Mouse (Mus musculus) forebrain, embryonic 15.5 days (tissue): Measurements from ENCODE around the gene Gde1. TPM values are rescaled to one million over a fixed set of nuclear protein-coding genes. Genes with fewer than 3 reads are reported as not detected.
A peak's percentile ranks its signal among the peaks of the same experiment; 100 is the strongest.

Experiments
- ATAC-seq: fragments of 200-750 bp; cut with Nextera tagmentation; replicated peaks from 2 replicates; pipeline ENCODE4 v1.8.0; 2017; ENCODE audit warnings: mild to moderate bottlenecking, moderate TSS enrichment, moderate library complexity
- H3K27ac ChIP-seq: fragments of 300-500 bp; sonication (generic); replicated peaks from 2 replicates; pipeline ENCODE4 v1.5.1; 2015; ENCODE audit warnings: mild to moderate bottlenecking, inconsistent platforms
- H3K27me3 ChIP-seq: fragments of 300-500 bp; sonication (generic); 2 replicates; pipeline ENCODE4 v1.6.1; 2015; ENCODE audit warnings: inconsistent platforms
- H3K36me3 ChIP-seq: fragments of 300-500 bp; sonication (generic); 2 replicates; pipeline ENCODE4 v1.6.1; 2015; ENCODE audit warnings: mild to moderate bottlenecking, inconsistent platforms
- H3K4me1 ChIP-seq: fragments of 300-500 bp; sonication (generic); 2 replicates; pipeline ENCODE4 v1.6.1; 2015; ENCODE audit warnings: inconsistent platforms
- H3K4me2 ChIP-seq: fragments of 300-500 bp; sonication (generic); replicated peaks from 2 replicates; pipeline ENCODE4 v1.6.1; 2015; ENCODE audit warnings: mild to moderate bottlenecking, inconsistent platforms
- H3K4me3 ChIP-seq: fragments of 300-500 bp; sonication (generic); 2 replicates; pipeline ENCODE4 v1.5.1; 2015; ENCODE audit warnings: mild to moderate bottlenecking, inconsistent platforms
- H3K9ac ChIP-seq: fragments of 300-500 bp; sonication (generic); replicated peaks from 2 replicates; pipeline ENCODE4 v1.6.1; 2015; ENCODE audit warnings: mild to moderate bottlenecking, inconsistent platforms
- H3K9me3 ChIP-seq: fragments of 300-500 bp; sonication (generic); 2 replicates; pipeline ENCODE4 v1.6.1; 2016; ENCODE audit warnings: inconsistent platforms
- WGBS: fragments of 180-500 bp; shearing (Covaris S2); methylation state at CpG from one replicate; pipeline ENCODE4 v1.1.7; 2015; ENCODE audit warnings: mixed read lengths; 5-methylcytosine and 5-hydroxymethylcytosine counted together
- polyA plus RNA-seq: library from polyadenylated mRNA; unstranded; fragments of >200 nt; fragmentation: Nextera tagmentation; extraction: Ambion mirVana; gene quantifications from 2 replicates; pipeline ENCODE4 v1.2.1, GENCODE M21; 2015

Gene Gde1
- polyA plus RNA-seq = 165 and 180 TPM in 2 replicates

DNA sequence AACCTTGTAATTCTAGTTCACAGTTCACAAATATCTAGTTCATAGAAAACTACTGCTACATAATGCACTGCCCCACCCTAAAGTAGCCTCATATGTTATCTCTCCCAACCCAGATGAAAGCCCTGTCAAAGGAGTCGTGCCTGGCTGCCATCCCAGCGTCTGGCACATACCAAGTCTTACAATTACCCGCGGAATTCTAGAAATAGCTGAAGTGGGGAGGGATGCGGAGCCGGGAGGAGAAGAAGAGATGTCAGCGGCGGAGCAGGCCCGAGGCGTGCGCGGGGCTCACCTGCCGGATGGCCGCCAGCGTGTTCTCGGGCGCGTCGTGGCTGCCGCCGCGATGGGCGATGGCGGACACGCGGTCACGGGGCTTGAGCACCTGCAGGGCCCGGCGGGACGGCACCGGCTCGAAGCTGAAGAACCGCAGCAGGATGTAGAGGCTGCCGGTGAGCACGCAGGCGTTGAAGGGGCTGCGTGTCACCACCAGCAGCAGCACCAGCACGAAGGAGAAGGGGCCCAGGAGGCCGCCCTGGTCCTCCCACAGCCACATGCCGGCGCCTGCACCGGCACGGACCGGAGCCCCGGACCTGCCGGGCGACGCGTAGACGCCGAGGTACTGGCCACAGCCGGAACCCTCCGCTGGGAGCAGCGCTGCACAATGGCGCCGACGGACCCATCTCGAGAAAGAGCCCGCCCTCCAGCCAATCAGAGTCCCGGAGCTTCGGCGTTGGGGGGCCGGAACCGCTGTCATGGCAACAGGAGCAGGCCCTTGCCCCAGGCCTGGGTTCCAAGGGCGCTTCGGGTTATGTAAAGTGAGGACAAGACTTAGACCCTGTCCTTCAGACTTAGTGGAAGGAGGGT is at the start of gene Gde1:
Gde1 (minus strand) TSS at position 678 of the 861 bp plus-strand sequence.
- H3K36me3 ChIP-seq = no peaks in the 10 kb centered on the region; the same call in 1 of the 2 replicates
- peak within 1 kb of the TSS; percentile 78 for H3K4me3 ChIP-seq
- H3K4me2 ChIP-seq = peak within 1 kb of the TSS; percentile 50
- H3K27ac ChIP-seq = peak within 1 kb of the TSS; percentile 93
- under 1% methylated on average over 66 of the region's 66 CpGs for WGBS
- peak within 1 kb of the TSS; percentile 90 for H3K9ac ChIP-seq
- H3K4me1 ChIP-seq = peaks cover 25% of the 10 kb centered on the region
- H3K27me3 ChIP-seq = no peaks in the 10 kb centered on the region
- H3K9me3 ChIP-seq = no peaks in the 10 kb centered on the region
- peak; percentile 96 for ATAC-seq

DNA sequence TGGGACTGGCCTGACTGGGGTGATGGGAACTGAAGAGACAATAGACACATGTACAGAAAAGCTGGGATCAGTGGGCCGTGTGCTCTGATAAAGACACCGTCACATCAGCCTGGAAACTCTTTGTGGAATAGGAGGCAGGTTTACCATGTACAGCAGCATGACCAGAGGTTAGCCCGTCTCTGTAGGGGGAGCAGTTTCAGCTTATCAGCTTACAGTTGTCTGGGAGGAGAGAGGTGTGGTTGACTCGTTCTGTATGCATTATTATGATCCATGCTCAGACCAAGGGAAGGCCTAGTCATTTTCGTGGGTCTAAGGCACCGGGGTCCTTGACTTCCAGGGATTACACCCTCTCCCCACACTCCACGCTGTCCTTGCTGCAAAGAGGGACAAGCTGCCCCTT is 46.0 kb upstream of the Gde1 start:
- Histone ChIP-seq H3K4me2 (no peak overlapping the region), H3K27me3 (no peaks in the 10 kb centered on the region), H3K36me3 (peaks cover 86% of the 10 kb centered on the region), H3K27ac (no peak overlapping the region), H3K9ac (no peak overlapping the region), H3K9me3 (no peaks in the 10 kb centered on the region), H3K4me1 (0 out of 2 replicates have a peak, but pooled peaks cover 2% of the 10 kb centered on the region), H3K4me3 (no peak overlapping the region)
- ATAC-seq = no peak
- 88% methylated on average over 7 of the region's 7 CpGs for WGBS

DNA sequence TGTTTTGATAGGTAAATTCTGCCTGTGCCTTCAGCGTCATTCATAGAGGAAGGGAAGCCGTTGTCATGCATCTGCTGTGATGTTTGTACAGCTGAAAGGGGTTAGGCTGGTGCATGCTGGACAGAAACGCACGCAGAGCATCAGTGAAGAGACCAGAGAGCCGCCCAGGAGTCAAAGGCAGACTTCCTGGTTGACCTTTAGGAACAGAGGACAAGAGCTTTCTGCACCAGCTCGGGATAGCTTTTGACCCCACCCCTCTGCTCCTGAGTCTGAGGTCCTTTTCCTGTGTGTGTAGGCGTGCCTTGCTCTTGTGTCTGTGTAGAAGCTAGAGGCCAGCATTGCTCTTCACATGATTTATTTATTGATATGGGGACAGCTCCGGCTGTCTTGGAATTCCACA is 44.1 kb upstream of the Gde1 start:
- 90% methylated on average over 8 of the region's 8 CpGs for WGBS
- Histone ChIP-seq H3K36me3 (peaks cover 82% of the 10 kb centered on the region), H3K9me3 (no peaks in the 10 kb centered on the region), H3K27me3 (no peaks in the 10 kb centered on the region), H3K4me1 (0 out of 2 replicates have a peak, but pooled peaks cover 2% of the 10 kb centered on the region), H3K9ac (no peak overlapping the region), H3K4me3 (no peak overlapping the region), H3K4me2 (no peak overlapping the region), H3K27ac (no peak overlapping the region)
- ATAC-seq = no peak

DNA sequence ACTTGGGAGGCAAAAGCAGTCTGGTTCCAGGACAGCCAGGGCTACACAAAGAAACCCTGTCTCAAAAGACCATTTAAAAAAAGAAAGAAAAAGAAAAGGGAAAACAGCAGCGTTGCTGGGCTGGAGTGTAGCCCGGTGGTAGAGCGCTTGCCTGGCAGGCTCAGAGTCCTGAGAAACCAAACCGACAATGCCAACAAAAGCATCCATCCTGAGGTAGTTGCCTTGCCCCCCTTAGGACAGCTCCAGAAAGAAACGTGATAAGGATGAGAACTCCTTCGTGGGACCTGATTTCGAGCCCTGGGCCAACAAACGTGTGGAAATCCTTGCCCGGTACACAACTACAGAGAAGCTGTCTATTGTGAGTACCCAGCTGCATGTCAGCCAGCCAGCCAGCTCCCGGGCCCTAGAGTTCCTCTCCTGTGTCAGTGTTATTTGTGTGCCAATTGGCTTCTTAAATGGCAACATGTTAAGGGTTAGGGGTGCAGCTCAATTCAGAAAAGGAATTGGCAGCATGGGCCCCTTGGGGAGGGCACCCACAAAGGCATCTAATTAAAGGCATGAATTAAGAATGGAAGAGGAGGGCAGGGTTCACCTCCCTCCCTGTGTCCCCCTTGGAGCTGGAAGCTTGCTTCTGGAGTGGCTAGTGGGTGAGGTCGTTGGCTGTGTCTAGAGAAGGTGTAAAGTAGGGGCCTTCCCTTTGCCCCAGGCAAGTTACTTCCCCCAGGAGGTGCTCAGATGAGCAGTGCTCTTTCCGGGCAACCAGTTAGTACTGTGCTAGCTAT is 42.5 kb upstream of the Gde1 start:
- peak overlapping the region; percentile 27 for H3K27ac ChIP-seq
- WGBS = 58% methylated on average over 12 of the region's 12 CpGs
- no peak overlapping the region for H3K4me2 ChIP-seq
- peak; percentile 45 for ATAC-seq
- peaks cover 73% of the 10 kb centered on the region for H3K36me3 ChIP-seq
- no peak overlapping the region for H3K9ac ChIP-seq
- H3K4me1 ChIP-seq = 0 out of 2 replicates have a peak, but pooled peaks cover 2% of the 10 kb centered on the region
- no peaks in the 10 kb centered on the region for H3K9me3 ChIP-seq
- H3K4me3 ChIP-seq = no peak overlapping the region
- no peaks in the 10 kb centered on the region for H3K27me3 ChIP-seq

DNA sequence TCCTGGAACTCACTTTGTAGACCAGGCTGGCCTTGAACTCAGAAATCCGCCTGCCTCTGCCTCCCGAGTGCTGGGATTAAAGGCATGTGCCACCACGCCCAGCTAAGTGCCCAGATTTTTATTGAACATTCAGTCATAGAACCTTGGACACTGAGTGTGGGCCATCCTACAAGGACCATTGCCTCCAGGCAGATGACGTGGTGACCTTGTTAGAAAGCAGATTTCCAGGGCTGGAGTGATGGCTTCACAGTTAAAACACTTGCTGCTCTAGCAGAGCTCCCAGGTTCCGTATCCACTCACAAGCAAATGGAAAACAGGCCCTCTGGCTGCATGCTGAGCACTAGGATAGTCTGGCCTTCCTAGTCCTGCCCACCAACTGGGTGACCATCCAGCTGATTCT is 39.2 kb upstream of the Gde1 start:
- 93% methylated on average over 5 of the region's 5 CpGs for WGBS
- no peak for ATAC-seq
- Histone ChIP-seq H3K4me2 (no peak overlapping the region), H3K27me3 (no peaks in the 10 kb centered on the region), H3K9me3 (no peaks in the 10 kb centered on the region), H3K36me3 (peaks cover 47% of the 10 kb centered on the region), H3K9ac (no peak overlapping the region), H3K4me3 (no peak overlapping the region), H3K4me1 (peaks cover 16% of the 10 kb centered on the region), H3K27ac (no peak overlapping the region)

DNA sequence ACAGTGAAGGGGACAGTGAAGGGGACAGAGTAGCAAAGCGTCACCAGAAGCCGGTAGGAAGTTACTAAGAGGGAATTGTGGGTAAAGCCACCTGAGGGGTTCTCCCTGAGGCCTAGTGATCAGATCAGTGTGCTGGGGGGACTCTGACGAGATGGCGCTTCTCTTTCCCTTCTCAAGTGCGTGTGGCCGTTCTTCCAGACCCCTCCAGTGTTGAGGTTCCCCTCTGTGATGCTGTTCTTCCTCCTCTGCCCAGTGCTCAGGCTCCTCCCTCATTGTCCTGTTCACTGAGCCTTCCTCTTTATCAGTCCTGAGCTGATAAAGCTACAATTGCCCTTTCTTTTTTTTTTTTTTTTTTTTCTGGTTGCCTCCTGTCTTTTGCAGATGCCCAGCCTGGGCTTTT is 36.7 kb upstream of the Gde1 start:
- H3K9ac ChIP-seq = no peak overlapping the region
- peaks cover 14% of the 10 kb centered on the region for H3K4me1 ChIP-seq
- H3K4me3 ChIP-seq = no peak overlapping the region
- 88% methylated on average over 6 of the region's 6 CpGs for WGBS
- H3K27ac ChIP-seq = no peak overlapping the region
- H3K27me3 ChIP-seq = no peaks in the 10 kb centered on the region
- peaks cover 23% of the 10 kb centered on the region for H3K36me3 ChIP-seq
- no peak overlapping the region for H3K4me2 ChIP-seq
- no peaks in the 10 kb centered on the region for H3K9me3 ChIP-seq
- ATAC-seq = no peak

DNA sequence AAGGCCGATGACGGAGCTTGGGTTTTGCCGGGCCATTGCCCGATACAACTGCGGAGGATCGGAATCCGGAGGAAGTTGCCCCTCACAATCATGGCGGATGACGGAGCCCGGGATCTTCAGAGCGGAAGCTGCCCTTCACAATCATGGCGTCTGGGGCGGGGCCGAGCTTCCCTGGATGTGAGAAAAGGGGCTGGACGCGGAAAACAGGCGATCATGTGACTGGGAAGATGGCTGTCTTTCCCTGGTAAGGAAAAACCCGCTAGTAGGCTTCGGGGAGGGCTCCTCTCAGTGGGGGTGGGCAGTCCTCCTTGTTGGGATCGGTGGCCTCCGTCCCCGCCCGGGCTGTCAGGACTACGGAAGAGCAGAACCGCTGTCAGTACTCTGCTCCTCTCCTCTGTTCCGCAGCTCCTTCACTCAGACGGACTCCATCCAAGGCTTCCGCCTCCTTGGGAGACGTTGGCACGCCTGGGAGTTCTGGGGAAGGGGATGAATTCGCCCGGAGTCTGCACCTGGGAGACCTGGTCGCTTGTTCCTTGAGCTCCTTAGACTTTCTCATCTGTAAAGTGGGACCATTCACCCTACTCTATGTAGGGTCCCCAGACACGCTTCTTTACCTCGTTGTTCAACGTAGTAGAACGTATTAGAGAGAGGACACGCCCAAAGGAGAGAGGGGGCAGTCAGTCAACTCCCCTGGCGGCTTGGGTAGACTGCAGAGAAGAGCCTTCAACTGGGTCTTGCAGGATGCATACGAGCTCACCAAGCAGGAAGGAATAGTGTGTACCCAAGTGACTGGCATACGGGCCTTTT is 35.2 kb upstream of the Gde1 start:
- no peaks in the 10 kb centered on the region for H3K27me3 ChIP-seq
- no peaks in the 10 kb centered on the region for H3K9me3 ChIP-seq
- 3% methylated on average over 41 of the region's 41 CpGs for WGBS
- H3K4me3 ChIP-seq = peak overlapping the region; percentile 73
- H3K9ac ChIP-seq = peak overlapping the region; percentile 78
- H3K4me2 ChIP-seq = peak overlapping the region; percentile 69
- H3K4me1 ChIP-seq = peaks cover 14% of the 10 kb centered on the region
- peak overlapping the region; percentile 85 for H3K27ac ChIP-seq
- H3K36me3 ChIP-seq = peaks cover 17% of the 10 kb centered on the region
- ATAC-seq = peak; percentile 98

DNA sequence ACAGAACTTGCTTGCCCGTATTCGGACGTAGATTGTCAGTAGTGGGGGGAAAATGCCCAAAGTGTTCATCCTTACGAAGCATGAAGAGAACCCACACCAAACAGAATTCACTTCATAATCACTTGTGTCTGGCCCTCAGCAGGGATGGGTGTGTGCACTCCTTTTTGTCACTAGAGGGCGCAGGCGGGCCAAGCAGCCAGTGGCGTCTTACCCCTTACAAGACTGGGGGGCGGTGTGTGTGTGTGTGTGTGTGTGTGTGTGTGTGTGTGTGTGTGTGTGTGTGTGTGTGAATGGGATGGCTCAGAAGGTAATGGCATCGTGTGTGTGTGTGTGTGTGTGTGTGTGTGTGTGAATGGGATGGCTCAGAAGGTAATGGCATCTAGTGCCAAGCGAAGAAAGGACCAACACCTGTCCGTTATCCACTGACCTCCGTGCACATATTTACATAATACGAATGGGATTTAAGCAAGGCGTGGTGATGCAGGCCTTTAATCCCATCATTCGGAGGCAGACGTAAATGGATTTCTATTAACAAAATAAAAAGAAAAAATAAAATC is 34.5 kb upstream of the Gde1 start, which contains the start of gene Vps35l:
Vps35l (plus strand) TSS at position 252 of the 557 bp plus-strand sequence.
- Histone ChIP-seq H3K4me2 (peak within 1 kb of the TSS; percentile 69), H3K27ac (peak within 1 kb of the TSS; percentile 85), H3K9me3 (no peaks in the 10 kb centered on the region), H3K9ac (peak within 1 kb of the TSS; percentile 78), H3K4me3 (peak within 1 kb of the TSS; percentile 73), H3K27me3 (no peaks in the 10 kb centered on the region), H3K36me3 (peaks cover 18% of the 10 kb centered on the region), H3K4me1 (peaks cover 14% of the 10 kb centered on the region)
- WGBS = 2% methylated on average over 15 of the region's 16 CpGs
- peak; percentile 87 for ATAC-seq

DNA sequence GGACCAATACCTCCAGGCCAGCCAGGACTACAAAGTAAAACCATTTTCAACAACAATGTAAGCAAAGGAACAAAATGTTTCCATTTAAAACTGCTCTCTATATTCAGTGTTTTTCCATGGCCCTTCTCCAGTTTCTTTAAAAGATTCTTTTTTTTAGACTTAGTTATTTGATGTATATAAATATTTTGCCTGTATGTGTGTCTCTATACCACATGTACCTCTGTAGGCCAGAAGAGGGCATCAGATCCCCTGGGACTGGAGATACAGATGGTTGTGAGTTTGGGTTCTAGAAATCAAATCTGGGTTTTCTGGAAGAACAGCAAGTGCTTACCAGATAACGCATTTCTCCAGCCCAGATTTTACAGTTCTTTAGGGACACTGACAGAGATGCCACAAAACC is 33.2 kb upstream of the Gde1 start:
- no peak overlapping the region for H3K4me3 ChIP-seq
- peaks cover 26% of the 10 kb centered on the region for H3K36me3 ChIP-seq
- peaks cover 14% of the 10 kb centered on the region for H3K4me1 ChIP-seq
- ATAC-seq = no peak
- H3K27ac ChIP-seq = no peak overlapping the region
- WGBS = 64% methylated on average over 1 of the region's 1 CpGs
- H3K9me3 ChIP-seq = no peaks in the 10 kb centered on the region
- no peak overlapping the region for H3K9ac ChIP-seq
- H3K4me2 ChIP-seq = no peak overlapping the region
- H3K27me3 ChIP-seq = no peaks in the 10 kb centered on the region

DNA sequence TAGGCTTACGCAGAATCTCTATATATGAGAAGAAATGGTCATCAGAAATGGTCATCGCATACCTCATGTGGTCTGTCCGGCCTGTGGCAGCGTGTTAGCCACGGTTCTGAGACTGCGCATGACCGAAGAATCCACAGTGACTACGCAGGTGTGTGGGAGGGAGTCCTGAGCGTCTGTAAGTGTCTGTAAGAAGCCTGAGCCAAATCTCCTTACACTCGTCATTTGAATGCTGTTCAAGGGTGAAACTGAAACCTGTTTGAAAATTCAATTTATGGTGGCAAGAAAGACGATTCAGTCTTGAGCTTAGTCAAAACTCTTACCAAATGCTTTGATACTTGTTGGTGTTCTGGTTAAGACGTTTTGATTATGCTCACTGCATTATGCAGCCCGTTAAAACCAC is 27.6 kb upstream of the Gde1 start:
- WGBS = 85% methylated on average over 13 of the region's 13 CpGs
- Histone ChIP-seq H3K36me3 (peaks cover 66% of the 10 kb centered on the region), H3K9me3 (no peaks in the 10 kb centered on the region)

DNA sequence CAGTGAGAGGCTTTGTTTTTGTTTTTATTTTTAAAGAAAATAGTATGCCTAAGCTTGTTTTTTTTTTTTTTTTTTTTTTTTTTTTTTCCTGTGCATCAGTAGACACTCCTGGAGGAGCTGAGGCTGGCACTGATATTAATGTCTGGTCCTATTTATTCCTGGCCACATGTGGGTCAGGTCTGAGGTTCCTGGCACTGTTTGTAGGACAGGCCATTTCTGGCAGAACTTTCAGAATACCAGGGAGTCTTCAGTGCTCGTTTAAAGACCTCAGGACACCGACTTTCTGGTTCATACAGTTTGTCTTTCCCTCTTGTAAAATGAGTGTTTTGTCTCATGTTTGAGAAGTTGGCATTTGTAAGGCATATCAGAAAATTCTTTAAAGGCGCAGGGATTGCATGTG is 26.2 kb upstream of the Gde1 start:
- Histone ChIP-seq H3K9me3 (no peaks in the 10 kb centered on the region), H3K4me3 (no peak overlapping the region), H3K27ac (no peak overlapping the region), H3K27me3 (no peaks in the 10 kb centered on the region), H3K36me3 (peaks cover 77% of the 10 kb centered on the region), H3K9ac (no peak overlapping the region), H3K4me1 (no peaks in the 10 kb centered on the region), H3K4me2 (no peak overlapping the region)
- no peak for ATAC-seq
- 89% methylated on average over 3 of the region's 3 CpGs for WGBS

More for the DNA sequence above, 27.6 kb upstream of the Gde1 start:
- H3K27ac ChIP-seq = no peak overlapping the region
- H3K4me2 ChIP-seq = no peak overlapping the region
- no peaks in the 10 kb centered on the region for H3K27me3 ChIP-seq
- ATAC-seq = no peak
- H3K9ac ChIP-seq = no peak overlapping the region
- H3K4me3 ChIP-seq = no peak overlapping the region
- H3K4me1 ChIP-seq = no peaks in the 10 kb centered on the region
